Mouse (Mus musculus) left cerebral cortex, adult 9 months (tissue): ENCODE measurements around the gene Gpx3.
A peak's percentile ranks its signal among the peaks of the same experiment; 100 is the strongest.
"Not testable (repeated sequence)": the region's sequence is repeated elsewhere in the genome, so short reads cannot be mapped to it uniquely, and the experiment has no call there.

Experiments used
- DNase-seq, 2 experiments: peaks; one replicate each; pipeline ENCODE4 v3.0.0; 2022; ENCODE audit warnings: low spot score in 2 of 2

Gpx3 gene

DNA sequence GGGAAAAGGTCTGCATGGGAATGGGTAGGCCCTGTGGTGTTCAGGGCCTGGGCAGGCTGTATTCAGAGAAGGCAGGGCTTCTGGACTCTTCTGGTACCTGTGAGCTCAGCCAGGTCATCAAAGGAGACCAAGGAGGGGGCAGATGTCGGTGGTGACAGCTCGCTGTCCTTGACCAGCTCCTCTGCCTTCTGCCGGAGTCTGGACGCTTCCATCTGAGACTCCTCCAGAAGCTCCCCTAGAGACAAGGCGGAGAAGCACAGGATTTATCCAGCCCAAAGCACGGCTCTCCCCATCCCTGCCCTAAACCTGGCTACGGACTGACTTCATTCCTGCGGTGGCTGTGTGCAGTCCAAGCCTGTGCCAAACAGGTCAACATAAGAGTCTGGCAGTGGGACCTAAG is 37.2 kb downstream of the Gpx3 start:
- no peak for DNase-seq

GRCm38 (mm10) chr11:54940056-54940455 is 37.8 kb downstream of the Gpx3 start:
- DNase-seq: no peak

GRCm38 (mm10) chr11:54944702-54945101 is 42.4 kb downstream of the Gpx3 start:
- no peak for DNase-seq

DNA sequence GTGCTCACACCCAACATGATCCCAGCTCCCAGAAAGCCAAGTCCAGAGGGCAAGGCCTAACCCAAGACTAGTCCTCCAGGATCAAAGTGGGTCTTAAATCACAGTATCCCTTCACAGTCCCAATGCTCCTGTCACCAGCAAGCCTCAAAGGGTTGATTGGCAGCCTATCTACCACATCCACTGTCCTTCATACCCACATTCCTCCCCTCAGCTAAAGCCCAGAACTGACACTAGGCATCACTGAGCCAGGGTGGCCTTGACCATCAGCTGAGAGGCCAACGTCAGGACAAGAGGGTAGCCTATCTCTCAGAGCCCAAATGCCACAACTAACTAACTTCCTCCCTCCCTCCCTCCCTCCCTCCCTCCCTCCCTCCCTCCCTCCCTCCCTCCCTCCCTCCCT is 47.5 kb downstream of the Gpx3 start:
- no peak for DNase-seq

DNA sequence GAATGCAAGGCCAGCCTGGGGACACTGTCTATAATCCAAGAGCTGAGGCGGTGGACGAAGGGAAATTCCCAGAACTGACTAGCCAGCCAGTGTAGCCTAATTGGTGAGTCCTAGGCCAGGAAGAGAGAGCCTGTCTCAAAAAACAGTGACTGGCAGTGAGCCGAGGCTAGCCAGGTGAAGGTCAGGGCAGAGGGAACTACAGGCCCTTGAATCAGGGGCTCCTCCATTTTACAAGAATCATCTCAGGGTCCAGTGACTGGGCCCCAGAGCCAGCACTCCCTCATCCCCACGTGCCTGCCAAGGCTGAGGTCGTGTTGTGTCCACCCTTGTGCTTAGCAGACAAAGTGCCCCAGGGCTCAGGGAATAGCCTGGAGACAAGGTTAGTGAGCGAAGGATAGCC is 48.4 kb downstream of the Gpx3 start:
- no peak for DNase-seq

DNA sequence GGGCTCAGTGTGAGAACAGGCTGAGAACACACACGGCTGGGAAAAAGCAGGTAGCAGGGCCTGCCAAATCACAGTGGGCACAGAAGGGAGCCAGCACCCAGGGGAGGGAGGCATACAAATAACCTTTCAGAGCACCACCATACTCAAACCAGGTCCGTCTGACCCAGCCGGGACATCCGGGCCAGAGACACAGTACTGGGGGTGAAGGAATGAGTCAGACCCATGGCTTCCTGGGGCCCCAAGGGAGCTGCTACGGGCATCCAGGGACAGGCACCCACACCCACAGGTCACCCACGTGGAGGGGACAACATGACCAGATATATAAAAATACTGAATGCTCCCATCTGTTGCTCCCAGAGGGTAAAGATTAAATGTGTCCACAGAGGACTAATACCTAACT is 50.4 kb downstream of the Gpx3 start:
- DNase-seq: no peak

GRCm38 (mm10) chr11:54953993-54954446 is 51.8 kb downstream of the Gpx3 start:
- peak in 1 of 2 experiments; percentile 25 for DNase-seq

GRCm38 (mm10) chr11:54954716-54955115 is 52.5 kb downstream of the Gpx3 start:
- no peak for DNase-seq

- not testable (repeated sequence) for DNase-seq
These were observed 53.1 kb downstream of the Gpx3 start for GRCm38 (mm10) chr11:54955400-54955734.

DNA sequence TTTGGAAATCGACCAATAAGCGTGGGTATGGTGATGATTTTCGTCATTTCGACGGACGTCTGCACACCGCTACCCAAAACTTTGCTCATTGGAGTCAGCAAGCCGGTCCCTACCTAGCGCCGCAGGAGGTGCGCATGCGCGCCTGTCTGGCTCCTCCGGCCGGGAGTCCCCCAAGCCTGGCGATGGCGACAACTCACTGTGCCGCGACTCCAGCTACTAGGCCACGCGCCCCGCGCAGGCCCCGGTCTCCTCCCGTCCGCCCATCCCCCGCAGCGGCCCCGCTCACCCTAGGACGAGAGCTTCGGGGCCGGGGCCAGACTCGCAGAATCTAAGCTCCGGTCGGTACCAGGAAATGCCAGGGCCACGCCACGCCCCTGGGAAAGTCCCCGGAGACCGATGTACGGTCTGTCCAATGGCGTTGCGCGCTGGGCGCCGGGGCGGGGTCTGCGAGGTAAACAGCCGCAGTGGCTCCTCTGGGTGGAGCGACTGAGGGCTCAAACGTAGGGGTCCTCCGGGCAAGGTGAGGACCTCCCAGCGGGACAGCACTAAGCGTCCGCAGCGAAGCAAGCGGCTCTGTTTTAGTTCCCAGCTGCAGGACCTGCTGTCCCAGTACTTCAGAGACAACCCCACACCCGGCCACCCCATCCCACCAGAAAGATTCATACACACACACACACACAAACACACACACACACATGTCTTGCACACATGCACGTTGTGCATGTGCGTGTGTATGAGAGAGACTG is 53.7 kb downstream of the Gpx3 start:
- DNase-seq: peak; percentile 93 to 99

- DNase-seq: no peak
These were observed 54.7 kb downstream of the Gpx3 start for GRCm38 (mm10) chr11:54956912-54957311.

- not testable (repeated sequence) for DNase-seq
These were observed 55.5 kb downstream of the Gpx3 start for GRCm38 (mm10) chr11:54957708-54958107.

- DNase-seq: no peak
These were observed 56.4 kb downstream of the Gpx3 start for GRCm38 (mm10) chr11:54958571-54959073.
